26 mouse cellular contexts compared by ENCODE assay signal in genomic region chr11:107441050-107441449, GRCm38 (mm10). TPM values are rescaled to one million over a fixed set of nuclear protein-coding genes. Genes with fewer than 3 reads are reported as not detected.
DNase-seq lines count a peak whose midpoint lies in the region; ATAC-seq lines count a peak whose summit lies in the region.
"Had no signal": no experiment of that assay in that cellular context is flagged by ENCODE, and none has a peak within 500 bp of the region (broad histone marks: within the 10 kb centered on the region; RNA-seq: fewer than 3 reads in every experiment).

No protein-coding gene starts in this region.

- no peak overlapping the region for H3K4me2 ChIP-seq in kidney, embryonic 14.5 days (replicated peaks; ENCODE audit: low read depth, low read length)
- H3K4me2 ChIP-seq: heart, embryonic 12.5 days; hindbrain, embryonic 13.5 days; lung, embryonic 14.5 days; midbrain, embryonic 15.5 days; neural tube, embryonic 13.5 days had no signal

- H3K27ac ChIP-seq in kidney, embryonic 14.5 days (ENCODE audit: low read depth, low read length): no peak overlapping the region
- no peak overlapping the region for H3K27ac ChIP-seq in limb, embryonic 10.5 days
- H3K27ac ChIP-seq: forebrain, embryonic 10.5 days; hindbrain, embryonic 13.5 days; layer of hippocampus, adult 2 months; midbrain, embryonic 15.5 days; neural tube, embryonic 13.5 days had no signal

- no peak for ATAC-seq in kidney, embryonic 14.5 days (ENCODE audit: low FRiP score, low TSS enrichment)
- 0 out of 2 replicates have a peak, but pooled peaks have one; percentile 38 for ATAC-seq in megakaryocyte progenitor cell, adult 5-6 weeks (replicated peaks; ENCODE audit: poor library complexity)
- ATAC-seq in inflammation-experienced regulatory T-cells, adult 6 months: no peak
- ATAC-seq: forebrain, embryonic 16.5 days; midbrain, embryonic 15.5 days had no signal

- H3K27me3 ChIP-seq in kidney, embryonic 14.5 days (ENCODE audit: control insufficient read depth, insufficient read depth, low read length): no peaks in the 10 kb centered on the region
- no peaks in the 10 kb centered on the region for H3K27me3 ChIP-seq in limb, embryonic 10.5 days (ENCODE audit: low read depth, poor library complexity, severe bottlenecking)
- H3K27me3 ChIP-seq: heart, embryonic 12.5 days; hindbrain, embryonic 13.5 days; midbrain, embryonic 15.5 days; neural tube, embryonic 13.5 days had no signal

- whole genome bisulfite sequencing in kidney, embryonic 14.5 days: 51% methylated on average over 3 of the region's 3 CpGs
- WGBS in limb, embryonic 10.5 days: 59% methylated on average over 3 of the region's 3 CpGs

- no peak overlapping the region for H3K4me3 ChIP-seq in kidney, embryonic 14.5 days (ENCODE audit: low read length)
- H3K4me3 ChIP-seq in limb, embryonic 10.5 days: no peak overlapping the region
- H3K4me3 ChIP-seq: forebrain, embryonic 10.5 days; heart, embryonic 12.5 days; hindbrain, embryonic 13.5 days; layer of hippocampus, adult 2 months; midbrain, embryonic 15.5 days; myocyte; neural tube, embryonic 13.5 days had no signal

- peak; percentile 31 for DNase-seq in kidney, adult 9 months
- DNase-seq in A20 (ENCODE audit: low read depth, low spot score) (peak; percentile 88), ES-CJ7 (ENCODE audit: low read depth, low spot score) (peak; percentile 89)
- DNase-seq in heart, postnatal 4 days: no peak
- no peak for DNase-seq in limb, embryonic 10.5 days (ENCODE audit: low spot score)
- DNase-seq: adrenal gland, adult 8-10 months; cerebellum, adult 18-20 months; cerebellum, postnatal 36 days; gastrocnemius, postnatal 25 days; heart, postnatal 10 days; kidney, adult 2 months; kidney, postnatal 14 days; lung, embryonic 14.5 days; thymus, adult 18-20 months; thymus, postnatal 36 days had no signal

- no peaks in the 10 kb centered on the region for H3K9me3 ChIP-seq in kidney, embryonic 14.5 days (ENCODE audit: control insufficient read depth, low read length)
- no peaks in the 10 kb centered on the region for H3K9me3 ChIP-seq in limb, embryonic 10.5 days (replicated peaks)
- H3K9me3 ChIP-seq: heart, embryonic 12.5 days; hindbrain, embryonic 13.5 days; midbrain, embryonic 15.5 days; neural tube, embryonic 13.5 days had no signal

- 0 out of 2 replicates have a peak, but pooled peaks cover 3% of the 10 kb centered on the region for H3K4me1 ChIP-seq in kidney, embryonic 14.5 days (ENCODE audit: control insufficient read depth, insufficient read depth, low read length)
- 0 out of 2 replicates have a peak, but pooled peaks cover 4% of the 10 kb centered on the region for H3K4me1 ChIP-seq in limb, embryonic 10.5 days
- H3K4me1 ChIP-seq: midbrain, embryonic 15.5 days had no signal

- H3K9ac ChIP-seq in kidney, embryonic 14.5 days (ENCODE audit: low read depth, low read length): no peak overlapping the region
- H3K9ac ChIP-seq: heart, embryonic 12.5 days; hindbrain, embryonic 13.5 days; lung, embryonic 14.5 days; midbrain, embryonic 15.5 days; neural tube, embryonic 13.5 days had no signal

- no peaks in the 10 kb centered on the region for H3K36me3 ChIP-seq in kidney, embryonic 14.5 days (ENCODE audit: control insufficient read depth, insufficient read depth, low read length)
- H3K36me3 ChIP-seq in limb, embryonic 10.5 days: 0 out of 2 replicates have a peak, but pooled peaks cover 6% of the 10 kb centered on the region
- H3K36me3 ChIP-seq: heart, embryonic 12.5 days; hindbrain, embryonic 13.5 days; midbrain, embryonic 15.5 days; neural tube, embryonic 13.5 days had no signal

RNA-seq across cellular contexts. Expression of gene Pitpnc1, which starts 29.4 kb away (rescaled TPM):
- polyA plus RNA-seq in kidney, embryonic 14.5 days (2014; fragmentation: Nextera tagmentation; extraction: Ambion mirVana): 15.2 and 19.4 TPM in 2 replicates
- total RNA-seq in megakaryocyte progenitor cell, adult 5-6 weeks (2015): 26.3 and 33.4 TPM in 2 replicates
- total RNA-seq in megakaryocyte progenitor cell, adult 5-6 weeks (2017): 10.0 and 20.8 TPM in 2 replicates
- polyA plus RNA-seq in inflammation-experienced regulatory T-cells, adult 6 months (2017; shearing (Covaris generic)): 100 to 1,000 TPM in 2 of 3 experiments, 10 to 100 TPM in 1; 72.1 to 124 (median 106) TPM
- 10 to 100 TPM; 68.1 to 75.2 TPM for total RNA-seq in heart, postnatal 4 days (2021)
- polyA plus RNA-seq in limb, embryonic 10.5 days (2016; fragmentation: Nextera tagmentation; extraction: Ambion mirVana): 31.6 and 37.1 TPM in 2 replicates

RNA-seq across cellular contexts. Expression of gene Psmd12, which starts 38.2 kb away (rescaled TPM):
- 170 and 201 TPM in 2 replicates for polyA plus RNA-seq in kidney, embryonic 14.5 days (2014; fragmentation: Nextera tagmentation; extraction: Ambion mirVana)
- total RNA-seq in megakaryocyte progenitor cell, adult 5-6 weeks (2015): 84.3 and 95.9 TPM in 2 replicates
- 133 and 162 TPM in 2 replicates for total RNA-seq in megakaryocyte progenitor cell, adult 5-6 weeks (2017)
- 100 to 1,000 TPM; 115 to 161 (median 118) TPM for polyA plus RNA-seq in inflammation-experienced regulatory T-cells, adult 6 months (2017; shearing (Covaris generic))
- total RNA-seq in heart, postnatal 4 days (2021): 10 to 100 TPM; 83.0 to 83.3 TPM
- 229 and 240 TPM in 2 replicates for polyA plus RNA-seq in limb, embryonic 10.5 days (2016; fragmentation: Nextera tagmentation; extraction: Ambion mirVana)

Comparison
In these comparisons a context has a peak if more than half of its experiments do, and no peak if none do; other contexts are left out.
1. DNase-seq: peak in kidney, adult 9 months (single experiment), A20 (single experiment) and ES-CJ7 (single experiment); none in heart, postnatal 4 days (single experiment) and limb, embryonic 10.5 days (single experiment).